In the genomic region with DNA sequence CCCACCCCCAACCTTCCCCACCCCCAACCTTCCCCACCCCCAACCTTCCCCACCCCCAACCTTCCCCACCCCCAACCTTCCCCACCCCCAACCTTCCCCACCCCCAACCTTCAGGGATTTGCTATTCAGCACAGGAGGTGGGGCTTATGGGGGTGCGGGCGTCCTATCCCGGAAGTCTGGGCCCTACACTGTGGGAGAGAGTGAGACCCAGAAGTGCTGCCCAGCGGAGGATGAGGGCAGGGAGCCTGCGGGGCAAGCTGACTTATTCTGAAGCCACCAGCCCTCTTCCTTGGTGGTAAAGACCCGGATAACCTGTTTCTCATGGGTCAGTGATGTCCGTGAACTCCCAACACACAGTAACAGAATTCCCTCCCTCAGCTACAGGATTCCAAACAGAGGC, we compare ENCODE assay signal across 7 mouse cellular contexts. TPM values are rescaled to one million over a fixed set of nuclear protein-coding genes. Genes with fewer than 3 reads are reported as not detected.
A peak's percentile ranks its signal among the peaks of the same experiment; 100 is the strongest.
DNase-seq lines count a peak whose midpoint lies in the region; ATAC-seq and TF ChIP-seq lines count a peak whose summit lies in the region.

No protein-coding gene starts in this region.

- no peak overlapping the region for H3K9ac ChIP-seq in heart, adult 2 months (ENCODE audit: low read depth, low read length)
- H3K9ac ChIP-seq in kidney, embryonic 14.5 days (ENCODE audit: low read depth, low read length) = no peak overlapping the region
- no peak overlapping the region for H3K9ac ChIP-seq in midbrain, embryonic 15.5 days

- no peaks in the 10 kb centered on the region for H3K79me2 ChIP-seq in heart, adult 2 months (replicated peaks; ENCODE audit: control insufficient read depth, insufficient read depth, low read length)

- intact Hi-C loops in heart, adult 2 months (cut with DNase I) = no loop called here
- intact Hi-C loops in gastrocnemius, postnatal 14 days (cut with DNase I; ENCODE audit: low total_unique reads) = no loop called here

- 3% methylated on average over 7 of the region's 7 CpGs for WGBS in heart, adult 2 months
- WGBS in kidney, embryonic 14.5 days = 0% methylated on average over 7 of the region's 7 CpGs
- WGBS in midbrain, embryonic 15.5 days = 4% methylated on average over 7 of the region's 7 CpGs

- peak overlapping the region; percentile 13; the same call in 1 of the 2 replicates for H3K4me3 ChIP-seq in heart, adult 2 months
- no peak overlapping the region for H3K4me3 ChIP-seq in kidney, embryonic 14.5 days (ENCODE audit: low read length)
- H3K4me3 ChIP-seq in midbrain, embryonic 15.5 days = no peak overlapping the region

- H3K36me3 ChIP-seq in heart, adult 2 months (ENCODE audit: control insufficient read depth, insufficient read depth, low read length) = no peaks in the 10 kb centered on the region
- no peaks in the 10 kb centered on the region for H3K36me3 ChIP-seq in kidney, embryonic 14.5 days (ENCODE audit: control insufficient read depth, insufficient read depth, low read length)
- no peaks in the 10 kb centered on the region for H3K36me3 ChIP-seq in midbrain, embryonic 15.5 days (replicated peaks)

- no peak for TF ChIP-seq EP300 in heart, adult 2 months (IDR thresholded peaks at IDR 0.05; ENCODE audit: insufficient read depth, low read depth, low read length)

- no peak for ATAC-seq in kidney, embryonic 14.5 days (ENCODE audit: low FRiP score, low TSS enrichment)
- no peak for ATAC-seq in midbrain, embryonic 15.5 days (replicated peaks)

- no peak overlapping the region for H3K27ac ChIP-seq in heart, adult 2 months
- no peak overlapping the region for H3K27ac ChIP-seq in kidney, embryonic 14.5 days (ENCODE audit: low read depth, low read length)
- H3K27ac ChIP-seq in midbrain, embryonic 15.5 days = peak overlapping the region; percentile 73

- H3K27me3 ChIP-seq in heart, adult 2 months (ENCODE audit: control insufficient read depth, insufficient read depth, low read length) = peaks cover 7% of the 10 kb centered on the region
- peaks cover 28% of the 10 kb centered on the region for H3K27me3 ChIP-seq in kidney, embryonic 14.5 days (ENCODE audit: control insufficient read depth, insufficient read depth, low read length)
- peaks cover 18% of the 10 kb centered on the region for H3K27me3 ChIP-seq in midbrain, embryonic 15.5 days (replicated peaks)

- H3K4me1 ChIP-seq in heart, adult 2 months (ENCODE audit: control insufficient read depth, insufficient read depth, low read length) = no peaks in the 10 kb centered on the region
- H3K4me1 ChIP-seq in kidney, embryonic 14.5 days (ENCODE audit: control insufficient read depth, insufficient read depth, low read length) = peaks cover 8% of the 10 kb centered on the region; the same call in 1 of the 2 replicates
- peaks cover 34% of the 10 kb centered on the region for H3K4me1 ChIP-seq in midbrain, embryonic 15.5 days

- H3K4me2 ChIP-seq in kidney, embryonic 14.5 days (replicated peaks; ENCODE audit: low read depth, low read length) = peak overlapping the region; percentile 38
- H3K4me2 ChIP-seq in midbrain, embryonic 15.5 days = peak overlapping the region; percentile 54; the same call in 1 of the 2 replicates

- TF ChIP-seq POLR2A in heart, adult 2 months (IDR thresholded peaks at IDR 0.05; ENCODE audit: insufficient read depth, low read depth, low read length) = no peak

- peak; percentile 63 for DNase-seq in urinary bladder, postnatal 14 days (ENCODE audit: low spot score)
- no peak for DNase-seq in urinary bladder, postnatal 4 days (ENCODE audit: low spot score in 2 of 2)
- peak; percentile 48 to 57 for DNase-seq in heart, adult 2 months
- no peak for DNase-seq in gastrocnemius, postnatal 14 days
- DNase-seq in layer of hippocampus, adult 11-12 months (ENCODE audit: low spot score) = no peak

- no peak for TF ChIP-seq CTCF in heart, adult 2 months (IDR thresholded peaks at IDR 0.05)

- no peaks in the 10 kb centered on the region for H3K9me3 ChIP-seq in kidney, embryonic 14.5 days (ENCODE audit: control insufficient read depth, low read length)
- no peaks in the 10 kb centered on the region for H3K9me3 ChIP-seq in midbrain, embryonic 15.5 days

RNA-seq across cellular contexts. Expression of a gene that starts 42.7 kb away (rescaled TPM):
- total RNA-seq in heart, adult 2 months (2021) = not detected
- polyA plus RNA-seq in heart, adult 2 months (2012; rRNA removed) = 0.06 TPM in 1 of 2 replicates, not detected in the other
- polyA plus RNA-seq in kidney, embryonic 14.5 days (2014; fragmentation: Nextera tagmentation; extraction: Ambion mirVana) = 0.24 TPM in 1 of 2 replicates, not detected in the other
- polyA plus RNA-seq in midbrain, embryonic 15.5 days (2015; fragmentation: Nextera tagmentation; extraction: Ambion mirVana) = 0.50 and 0.63 TPM in 2 replicates
- not detected for total RNA-seq in gastrocnemius, postnatal 14 days (2021)

RNA-seq across cellular contexts. Expression of a gene that starts 52.8 kb away (rescaled TPM):
- 1 to 10 TPM; 4.1 to 4.7 TPM for total RNA-seq in heart, adult 2 months (2021)
- polyA plus RNA-seq in heart, adult 2 months (2012; rRNA removed) = 15.0 and 21.4 TPM in 2 replicates
- not detected in 2 replicates for polyA plus RNA-seq in kidney, embryonic 14.5 days (2014; fragmentation: Nextera tagmentation; extraction: Ambion mirVana)
- not detected in 2 replicates for polyA plus RNA-seq in midbrain, embryonic 15.5 days (2015; fragmentation: Nextera tagmentation; extraction: Ambion mirVana)
- total RNA-seq in gastrocnemius, postnatal 14 days (2021) = under 1 TPM in 1 of 2 experiments, not detected in 1; 0.59 TPM

RNA-seq across cellular contexts. Expression of a gene that starts 55.3 kb away (rescaled TPM):
- total RNA-seq in heart, adult 2 months (2021) = not detected
- not detected in 2 replicates for polyA plus RNA-seq in heart, adult 2 months (2012; rRNA removed)
- polyA plus RNA-seq in kidney, embryonic 14.5 days (2014; fragmentation: Nextera tagmentation; extraction: Ambion mirVana) = 0.09 and 0.16 TPM in 2 replicates
- polyA plus RNA-seq in midbrain, embryonic 15.5 days (2015; fragmentation: Nextera tagmentation; extraction: Ambion mirVana) = 9.8 and 10.5 TPM in 2 replicates
- not detected for total RNA-seq in gastrocnemius, postnatal 14 days (2021)

Comparison
In these comparisons a context has a peak if more than half of its experiments do, and no peak if none do; other contexts are left out.
1. DNase-seq: peak in urinary bladder, postnatal 14 days (single experiment) and heart, adult 2 months (2 of 2); none in urinary bladder, postnatal 4 days (0 of 2), gastrocnemius, postnatal 14 days (single experiment) and layer of hippocampus, adult 11-12 months (single experiment).
2. RNA of a gene that starts 52.8 kb away (polyA plus RNA-seq): 15.0 to 21.4 TPM in heart, adult 2 months; not detected in kidney, embryonic 14.5 days and not detected in midbrain, embryonic 15.5 days; every median in the first group is over 10 times any median in the second.